Mouse (Mus musculus) liver, embryonic 14.5 days (tissue): ENCODE measurements around the gene Peak1.

Source experiments
- CTCF ChIP-seq: IDR thresholded peaks from 2 replicates; pipeline ENCODE4 v1.5.1; 2016; ENCODE audit warnings: antibody characterized with exemption, low read depth, control low read depth
- EP300 ChIP-seq: IDR thresholded peaks from 2 replicates; pipeline ENCODE4 v1.6.1; 2016; ENCODE audit warnings: antibody characterized with exemption, low read depth

- TF ChIP-seq EP300 (no peak), CTCF (no peak)
These were observed 7.0 kb upstream of the Peak1 start for GRCm38 (mm10) chr9:56424861-56425260.
